Mouse (Mus musculus): ENCODE measurements around the gene Gata5. TPM values are rescaled to one million over a fixed set of nuclear protein-coding genes. Genes with fewer than 3 reads are reported as not detected.

Gene Gata5
- polyA plus RNA-seq, 1 experiment from 2014 or later, result 1.9 TPM

DNA sequence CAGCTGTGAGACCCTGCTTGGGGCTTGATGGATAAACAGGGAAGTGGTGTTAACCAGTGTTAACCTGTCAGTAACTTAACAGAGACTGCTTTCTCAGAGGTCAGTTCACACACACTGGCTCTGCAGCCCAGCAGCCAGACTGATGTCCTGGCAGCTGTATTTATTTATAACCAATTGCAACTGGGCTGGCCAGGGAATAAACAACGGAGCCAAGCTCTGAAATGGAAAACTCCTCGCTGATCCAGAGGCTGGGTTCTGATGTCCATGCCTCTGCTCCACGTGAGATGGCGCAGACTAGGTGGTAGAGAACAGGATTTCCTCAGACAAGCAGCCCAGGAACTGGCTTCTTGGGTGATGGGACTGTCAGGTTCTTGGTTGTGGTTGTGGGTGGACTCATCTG is 42.5 kb downstream of the Gata5 start:
- Histone ChIP-seq H3K27me3 (ENCODE audit: insufficient read depth, low read length) (no peaks in the 10 kb centered on the region), H3K4me1 (replicated peaks; ENCODE audit: insufficient read depth, low read length) (no peaks in the 10 kb centered on the region), H3K27ac (no peak overlapping the region), H3K36me3 (ENCODE audit: insufficient read depth, low read length) (no peaks in the 10 kb centered on the region), H3K9me3 (replicated peaks; ENCODE audit: low read length) (no peaks in the 10 kb centered on the region), H3K4me3 (replicated peaks; ENCODE audit: low read depth, low read length) (no peak overlapping the region), H3K9ac (ENCODE audit: low read depth, low read length) (no peak overlapping the region), H3K4me2 (ENCODE audit: low read length) (no peak overlapping the region)
- TF ChIP-seq CTCF (IDR thresholded peaks at IDR 0.05; ENCODE audit: low read depth), result no peak
- 68% methylated on average over 4 of the region's 4 CpGs for WGBS
- DNase-seq (ENCODE audit: low spot score), result no peak
- ATAC-seq (replicated peaks; ENCODE audit: low FRiP score, low read depth), result no peak

DNA sequence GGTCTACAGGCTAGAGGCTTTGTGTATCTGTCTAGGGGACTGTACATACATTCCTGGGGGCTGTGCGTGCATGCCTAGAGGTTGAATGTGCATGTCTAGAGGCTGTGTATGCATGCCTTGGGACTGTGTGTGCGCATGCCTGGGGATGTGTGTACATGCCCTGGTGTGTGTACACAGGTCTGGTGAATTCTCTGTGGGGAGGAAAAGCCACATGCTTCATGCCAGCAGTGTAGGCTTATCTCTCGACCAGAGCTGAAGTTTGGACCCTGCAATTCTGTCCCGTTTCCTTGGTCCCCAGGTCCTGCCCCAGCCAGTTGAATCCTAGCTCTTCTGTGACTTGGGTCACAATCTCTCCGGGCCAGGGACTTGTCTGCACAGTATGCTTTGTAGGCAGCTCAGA is 42.9 kb downstream of the Gata5 start:
- Histone ChIP-seq H3K36me3 (ENCODE audit: insufficient read depth, low read length) (no peaks in the 10 kb centered on the region), H3K4me2 (ENCODE audit: low read length) (no peak overlapping the region), H3K27me3 (ENCODE audit: insufficient read depth, low read length) (no peaks in the 10 kb centered on the region), H3K9ac (ENCODE audit: low read depth, low read length) (no peak overlapping the region), H3K9me3 (replicated peaks; ENCODE audit: low read length) (no peaks in the 10 kb centered on the region), H3K4me1 (replicated peaks; ENCODE audit: insufficient read depth, low read length) (no peaks in the 10 kb centered on the region), H3K27ac (no peak overlapping the region), H3K4me3 (replicated peaks; ENCODE audit: low read depth, low read length) (no peak overlapping the region)
- WGBS, result 74% methylated on average over 5 of the region's 5 CpGs
- DNase-seq (ENCODE audit: low spot score) (no peak), ATAC-seq (replicated peaks; ENCODE audit: low FRiP score, low read depth) (no peak)
- TF ChIP-seq CTCF (IDR thresholded peaks at IDR 0.05; ENCODE audit: low read depth), result no peak

DNA sequence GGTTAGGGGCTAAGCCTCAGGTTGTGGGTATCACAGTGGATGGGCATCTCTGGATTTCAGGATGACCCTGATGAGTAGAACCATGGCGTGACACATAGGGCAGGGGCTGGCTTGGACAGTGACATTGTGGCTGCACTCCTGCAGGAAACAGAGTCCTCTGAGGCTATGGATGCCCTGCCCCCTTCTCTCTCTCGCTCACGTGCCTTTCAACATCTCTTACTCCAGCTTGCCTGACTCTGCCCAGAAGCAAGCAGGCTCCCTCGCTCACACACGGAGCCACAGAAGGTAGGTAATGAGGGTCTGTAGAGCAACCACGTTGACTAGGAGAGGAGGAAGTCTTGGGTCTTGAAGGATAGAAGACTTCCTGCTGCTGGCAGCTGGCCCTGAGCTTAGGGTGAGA is 44.0 kb downstream of the Gata5 start:
- H3K27ac ChIP-seq, result peak overlapping the region; percentile 27; the same call in 1 of the 2 replicates
- WGBS, result 66% methylated on average over 6 of the region's 6 CpGs

DNA sequence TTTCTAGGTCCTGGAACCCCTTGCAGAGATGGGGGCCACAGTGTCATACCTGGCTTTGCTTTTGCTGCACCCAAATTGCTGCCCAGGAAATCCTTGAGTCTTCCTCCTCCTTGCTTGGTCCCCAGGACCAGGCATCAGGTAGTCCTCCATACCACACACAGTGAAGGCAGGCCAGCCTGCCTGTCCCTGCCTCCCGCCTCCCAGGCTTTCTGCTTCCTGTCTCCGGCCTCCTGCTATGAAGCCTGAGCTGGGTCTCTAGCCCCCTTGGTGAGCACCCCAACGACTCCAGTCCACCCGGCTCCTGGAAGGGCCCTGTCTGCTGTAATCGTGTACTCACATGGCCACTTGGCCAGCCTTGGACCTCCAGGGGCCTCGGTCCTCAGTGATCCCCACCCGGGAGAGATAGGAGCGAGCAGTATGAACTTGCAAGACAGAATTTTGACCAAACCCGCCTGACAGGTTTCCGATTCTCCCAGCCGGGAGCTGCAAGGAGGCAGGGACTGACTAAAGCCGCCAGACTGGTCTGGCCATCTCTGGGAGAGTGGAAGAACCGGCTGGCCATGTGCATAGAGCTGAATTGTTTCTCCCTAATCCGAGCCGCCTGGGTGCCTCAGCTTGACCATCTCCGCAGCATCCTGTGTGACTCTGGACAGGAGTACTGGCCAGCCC is 44.9 kb downstream of the Gata5 start, which contains the start of gene Rbbp8nl:
TSS of gene Rbbp8nl (minus strand) at position 440 of the 669 bp plus-strand sequence.
- no peak for DNase-seq (ENCODE audit: low spot score)
- H3K4me1 ChIP-seq (replicated peaks; ENCODE audit: insufficient read depth, low read length), result no peaks in the 10 kb centered on the region
- no peaks in the 10 kb centered on the region for H3K36me3 ChIP-seq (ENCODE audit: insufficient read depth, low read length)
- H3K9ac ChIP-seq (ENCODE audit: low read depth, low read length), result no peak within 1 kb of the TSS
- ATAC-seq (replicated peaks; ENCODE audit: low FRiP score, low read depth), result peak; percentile 47; the same call in 1 of the 2 replicates
- peak within 1 kb of the TSS; percentile 64; the same call in 1 of the 2 replicates for H3K27ac ChIP-seq
- WGBS, result 40% methylated on average over 16 of the region's 16 CpGs
- no peaks in the 10 kb centered on the region for H3K27me3 ChIP-seq (ENCODE audit: insufficient read depth, low read length)
- TF ChIP-seq CTCF (IDR thresholded peaks at IDR 0.05; ENCODE audit: low read depth), result no peak
- H3K4me3 ChIP-seq (replicated peaks; ENCODE audit: low read depth, low read length), result no peak within 1 kb of the TSS
- no peak within 1 kb of the TSS for H3K4me2 ChIP-seq (ENCODE audit: low read length)
- no peaks in the 10 kb centered on the region for H3K9me3 ChIP-seq (replicated peaks; ENCODE audit: low read length)

More for the DNA sequence above, 44.0 kb downstream of the Gata5 start:
- H3K4me2 ChIP-seq (ENCODE audit: low read length), result no peak overlapping the region
- no peak overlapping the region for H3K4me3 ChIP-seq (replicated peaks; ENCODE audit: low read depth, low read length)
- no peaks in the 10 kb centered on the region for H3K36me3 ChIP-seq (ENCODE audit: insufficient read depth, low read length)
- TF ChIP-seq CTCF (IDR thresholded peaks at IDR 0.05; ENCODE audit: low read depth), result no peak
- H3K27me3 ChIP-seq (ENCODE audit: insufficient read depth, low read length), result no peaks in the 10 kb centered on the region
- DNase-seq (ENCODE audit: low spot score) (no peak), ATAC-seq (replicated peaks; ENCODE audit: low FRiP score, low read depth) (no peak)
- H3K9ac ChIP-seq (ENCODE audit: low read depth, low read length), result no peak overlapping the region
- no peaks in the 10 kb centered on the region for H3K4me1 ChIP-seq (replicated peaks; ENCODE audit: insufficient read depth, low read length)
- no peaks in the 10 kb centered on the region for H3K9me3 ChIP-seq (replicated peaks; ENCODE audit: low read length)

DNA sequence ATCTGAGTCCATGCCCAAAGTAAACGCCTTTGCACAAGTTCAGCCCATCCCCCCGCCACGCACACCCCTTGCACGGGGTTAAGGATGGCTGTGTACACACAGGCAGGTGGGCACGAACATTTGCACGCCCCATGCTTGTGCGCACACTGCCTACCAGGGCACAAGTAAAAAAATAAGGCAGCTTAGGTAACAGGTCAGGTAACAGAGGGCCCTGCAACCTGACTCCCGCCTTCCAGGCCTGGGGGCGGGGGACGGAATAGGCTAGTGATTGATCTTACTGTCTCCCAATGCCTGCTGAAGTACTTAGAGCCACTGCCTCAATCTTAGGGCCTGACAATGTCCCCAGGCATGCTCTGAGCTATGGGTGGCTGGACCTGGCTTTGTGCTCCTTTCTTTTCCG is 45.5 kb downstream of the Gata5 start:
- H3K9ac ChIP-seq (ENCODE audit: low read depth, low read length), result no peak overlapping the region
- no peaks in the 10 kb centered on the region for H3K4me1 ChIP-seq (replicated peaks; ENCODE audit: insufficient read depth, low read length)
- no peak overlapping the region for H3K4me3 ChIP-seq (replicated peaks; ENCODE audit: low read depth, low read length)
- TF ChIP-seq CTCF (IDR thresholded peaks at IDR 0.05; ENCODE audit: low read depth), result no peak
- no peaks in the 10 kb centered on the region for H3K36me3 ChIP-seq (ENCODE audit: insufficient read depth, low read length)
- H3K4me2 ChIP-seq (ENCODE audit: low read length), result no peak overlapping the region
- 37% methylated on average over 11 of the region's 11 CpGs for WGBS
- DNase-seq (ENCODE audit: low spot score), result no peak
- H3K27me3 ChIP-seq (ENCODE audit: insufficient read depth, low read length), result no peaks in the 10 kb centered on the region
- ATAC-seq (replicated peaks; ENCODE audit: low FRiP score, low read depth), result no peak
- H3K27ac ChIP-seq, result peak overlapping the region; percentile 64; the same call in 1 of the 2 replicates
- no peaks in the 10 kb centered on the region for H3K9me3 ChIP-seq (replicated peaks; ENCODE audit: low read length)

DNA sequence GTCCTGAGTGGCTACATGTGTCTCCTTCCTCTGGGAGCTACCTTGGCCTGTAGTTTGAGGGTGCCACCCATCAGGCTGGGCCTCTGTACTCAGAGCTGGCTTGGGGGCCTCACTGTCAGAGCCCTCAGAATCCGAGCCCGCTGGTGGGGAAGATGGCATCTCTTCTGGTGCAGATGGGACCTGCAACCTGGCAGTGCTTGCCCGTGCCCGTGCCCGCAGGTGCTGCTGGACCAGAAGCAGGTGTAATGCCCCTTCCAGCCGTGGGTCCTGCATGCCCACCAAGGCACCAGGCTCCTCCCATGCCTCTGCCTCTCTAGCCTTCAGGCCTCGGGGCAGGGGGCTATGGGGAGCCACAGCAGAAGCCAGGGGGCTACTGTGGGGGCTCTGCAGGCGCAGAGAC is 55.2 kb downstream of the Gata5 start:
- Histone ChIP-seq H3K9me3 (replicated peaks; ENCODE audit: low read length) (no peaks in the 10 kb centered on the region), H3K4me2 (ENCODE audit: low read length) (no peak overlapping the region), H3K27ac (no peak overlapping the region), H3K27me3 (ENCODE audit: insufficient read depth, low read length) (no peaks in the 10 kb centered on the region), H3K36me3 (ENCODE audit: insufficient read depth, low read length) (no peaks in the 10 kb centered on the region), H3K4me3 (replicated peaks; ENCODE audit: low read depth, low read length) (no peak overlapping the region), H3K9ac (ENCODE audit: low read depth, low read length) (no peak overlapping the region), H3K4me1 (replicated peaks; ENCODE audit: insufficient read depth, low read length) (no peaks in the 10 kb centered on the region)
- ATAC-seq (replicated peaks; ENCODE audit: low FRiP score, low read depth), result no peak
- DNase-seq (ENCODE audit: low spot score), result no peak
- WGBS, result 88% methylated on average over 8 of the region's 8 CpGs
- TF ChIP-seq CTCF (IDR thresholded peaks at IDR 0.05; ENCODE audit: low read depth), result no peak
